Mouse (Mus musculus): ENCODE measurements at regions not wholly inside any gene's neighbourhood (a gene's known extent, or its start where the extent isn't known, plus 50 kb on each side); places are given as distances from the start of the nearest gene placed in this dataset.

- DNase-seq: no peak
Observed at GRCm38 (mm10) chr3:80284656-80285055, 400.3 kb downstream of the Fam198b start.

GRCm38 (mm10) chr3:80285246-80285645 lies 400.9 kb downstream of the Fam198b start:
- DNase-seq: no peak

DNA sequence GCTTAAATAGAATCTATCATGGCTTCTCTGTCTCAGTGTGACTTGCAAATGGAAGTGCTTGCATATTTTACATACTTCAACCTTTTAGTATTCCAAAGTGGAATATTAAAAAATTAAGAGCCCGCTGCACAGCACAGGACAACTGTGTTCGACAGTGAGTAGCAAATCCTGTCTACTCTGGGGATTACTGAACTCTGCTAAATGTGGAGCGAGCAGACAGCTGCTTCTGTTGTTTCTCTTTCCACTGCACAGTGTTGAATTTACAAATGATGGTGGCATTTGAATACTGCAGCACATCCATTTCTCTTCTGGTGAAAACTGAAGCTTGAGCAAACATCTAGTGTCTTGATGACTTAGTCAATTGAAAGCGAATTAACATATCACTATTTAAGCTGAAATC lies 409.2 kb downstream of the Fam198b start:
- no peak for DNase-seq

DNA sequence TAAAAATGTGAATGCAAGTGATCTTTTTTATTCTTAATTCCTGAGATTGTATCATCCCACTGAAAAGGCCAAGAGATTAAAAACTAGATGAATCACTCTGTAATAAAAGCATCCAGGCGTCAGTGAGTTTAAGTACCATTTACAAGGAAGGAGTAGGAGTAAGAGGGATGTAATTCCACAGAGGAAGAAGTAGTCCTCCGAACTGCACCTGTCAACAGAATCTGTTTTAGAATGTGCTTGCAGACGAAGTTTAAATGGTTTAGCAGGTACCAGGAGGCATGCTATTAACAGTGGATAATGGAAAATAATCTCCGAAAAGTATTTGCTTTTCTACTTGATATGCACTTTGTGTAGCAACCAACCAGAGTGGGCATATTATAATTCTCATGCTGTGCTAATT lies 423.3 kb downstream of the Fam198b start:
- DNase-seq: no peak

DNA sequence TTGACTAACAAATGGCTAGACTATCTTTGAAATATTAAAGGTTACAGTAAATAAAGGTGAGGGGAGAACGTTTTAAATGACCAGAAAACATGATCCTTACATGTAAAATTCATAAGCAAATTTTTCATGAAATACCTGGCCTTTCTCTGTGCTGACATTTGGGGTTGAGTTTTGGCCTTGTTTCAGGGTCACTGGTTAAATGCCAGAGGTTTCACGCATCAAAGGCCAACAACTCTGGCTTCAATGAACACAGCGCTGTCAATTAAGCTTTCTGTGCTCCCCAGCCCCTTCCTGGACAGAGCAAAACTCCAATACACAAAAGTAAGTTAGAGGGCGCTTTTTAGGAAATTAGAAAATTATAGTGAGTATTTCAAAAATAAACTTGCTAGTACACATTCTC lies 425.6 kb downstream of the Fam198b start:
- peak; percentile 12 to 28 for DNase-seq

DNA sequence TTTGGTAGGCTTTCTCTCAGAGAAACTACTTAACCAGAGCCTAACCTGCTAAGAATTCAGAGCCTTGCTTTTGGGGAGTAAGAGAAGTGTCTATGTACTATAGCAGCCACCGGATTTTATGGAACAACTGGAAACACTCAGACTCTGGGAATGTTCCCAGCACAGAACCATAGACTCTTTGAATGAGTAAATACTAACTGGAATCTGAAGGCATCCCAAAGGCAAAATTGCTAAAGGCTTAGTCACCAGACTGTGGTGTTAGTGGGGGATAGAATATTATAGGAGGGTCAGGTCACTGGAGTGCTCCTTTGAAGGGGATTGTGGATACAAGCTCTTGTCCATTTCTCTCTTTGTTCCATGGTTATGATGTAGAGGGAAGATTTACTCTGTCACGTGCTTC lies 427.4 kb downstream of the Fam198b start:
- DNase-seq: no peak

- DNase-seq: no peak
Observed at GRCm38 (mm10) chr3:80322291-80322690, 438.0 kb downstream of the Fam198b start.

- DNase-seq: no peak
Observed at GRCm38 (mm10) chr3:80324726-80325125, 440.4 kb downstream of the Fam198b start.

DNA sequence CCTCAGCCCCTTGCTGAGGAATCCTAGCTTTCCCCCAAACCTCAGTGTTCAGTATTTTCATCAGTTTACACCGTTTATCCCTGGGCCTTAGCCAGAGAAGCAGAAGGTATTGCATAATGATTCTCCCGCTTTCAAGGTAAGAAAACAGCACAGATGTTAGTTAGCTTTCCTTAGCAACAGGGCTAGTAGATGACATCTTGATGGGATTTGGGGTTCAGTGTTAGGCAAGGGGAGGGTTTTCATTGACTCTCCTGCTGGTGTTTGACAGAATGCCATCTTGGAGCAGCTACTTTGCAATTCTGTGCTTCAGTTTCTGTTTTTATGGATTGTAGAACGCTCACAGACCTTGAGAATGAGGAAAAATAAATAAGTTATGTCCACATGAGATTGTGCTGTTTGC lies 447.4 kb downstream of the Fam198b start:
- DNase-seq: no peak

DNA sequence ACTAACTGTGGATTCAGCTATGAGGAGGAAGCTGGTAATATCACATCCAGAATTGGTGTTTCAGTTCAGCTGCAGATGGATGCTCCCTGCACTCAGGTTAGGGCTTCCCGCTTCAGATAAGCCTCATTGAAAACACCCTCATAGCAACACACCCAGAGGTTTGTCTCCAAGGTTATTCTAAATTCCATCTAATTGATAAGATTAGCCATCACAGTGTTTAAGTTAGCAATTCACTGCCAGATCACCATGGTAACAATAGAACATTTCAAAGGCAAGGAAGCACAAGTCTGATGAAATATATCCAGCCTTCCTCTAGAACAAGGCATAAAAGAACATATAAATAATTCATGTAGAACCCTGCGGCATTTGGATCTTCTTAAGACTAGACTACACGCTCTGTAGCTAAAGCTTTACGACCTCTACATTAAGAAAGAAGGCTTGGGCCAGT lies 450.1 kb downstream of the Fam198b start:
- DNase-seq: no peak

- DNase-seq: no peak
Observed at GRCm38 (mm10) chr3:80336123-80336674, 451.9 kb downstream of the Fam198b start.

- DNase-seq: peak; percentile 58 to 61
Observed at GRCm38 (mm10) chr3:80367972-80368371, 434.7 kb downstream of the Gria2 start.

GRCm38 (mm10) chr3:80369214-80369941 lies 433.3 kb downstream of the Gria2 start:
- DNase-seq: no peak

GRCm38 (mm10) chr3:80372436-80372835 lies 430.2 kb downstream of the Gria2 start:
- peak; percentile 75 to 80 for DNase-seq

DNA sequence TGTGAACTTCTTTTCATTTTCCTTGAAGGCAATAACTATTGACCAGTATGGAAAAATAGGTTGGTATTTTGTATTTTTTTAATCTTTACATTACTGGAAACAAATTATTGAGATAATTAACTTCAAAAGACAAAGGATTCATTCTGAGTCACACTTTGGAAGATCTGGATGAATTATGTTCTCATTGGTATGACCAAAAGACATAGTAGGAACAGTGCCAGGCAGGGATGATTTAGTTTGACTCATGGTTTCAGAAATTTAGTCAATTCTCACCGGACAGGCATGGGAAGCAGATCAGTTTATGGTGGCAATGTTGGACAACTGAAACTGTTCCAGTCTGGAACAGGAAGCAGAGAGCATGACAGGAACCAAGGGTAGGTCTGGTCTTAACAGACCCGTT lies 416.6 kb downstream of the Gria2 start:
- no peak for DNase-seq

DNA sequence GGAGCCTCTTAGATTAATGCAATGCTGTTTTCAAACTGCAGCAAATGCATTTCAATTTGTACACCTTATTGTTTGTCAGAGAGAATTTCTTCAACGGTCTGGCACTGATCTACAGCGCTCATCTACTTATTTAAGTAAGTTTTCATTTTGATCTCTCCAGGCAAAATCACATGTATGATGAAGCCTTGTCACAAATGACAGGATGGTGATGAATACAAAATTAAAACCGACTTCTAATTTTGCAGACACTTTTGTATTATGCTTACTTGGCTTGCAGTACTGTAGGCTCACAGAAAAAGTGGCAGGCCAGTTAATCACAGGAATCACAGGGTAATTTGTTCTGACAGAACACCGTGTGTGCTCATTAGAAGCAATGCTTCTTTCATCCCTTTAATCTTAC lies 406.4 kb downstream of the Gria2 start:
- peak; percentile 50 to 52 for DNase-seq

GRCm38 (mm10) chr3:80420453-80420852 lies 382.2 kb downstream of the Gria2 start:
- no peak for DNase-seq

DNA sequence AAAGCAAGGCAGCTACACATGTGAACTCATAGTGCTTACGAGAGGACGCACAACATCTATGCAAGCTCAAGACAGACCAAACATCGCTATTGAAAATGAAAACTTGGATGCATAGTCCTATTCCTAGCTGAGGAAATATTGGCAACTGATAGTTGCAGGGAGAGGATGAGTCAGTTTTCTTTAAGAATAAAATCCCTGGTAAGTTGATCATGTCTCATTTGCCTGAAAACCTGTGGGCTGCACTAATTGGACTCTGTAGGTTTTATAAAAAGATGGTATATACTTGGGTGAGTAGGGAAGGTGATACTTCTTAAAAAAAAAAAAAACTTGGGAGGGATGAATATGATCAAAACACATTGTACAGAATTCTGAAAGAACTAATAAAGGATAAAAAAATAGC lies 381.2 kb downstream of the Gria2 start:
- DNase-seq: no peak

- DNase-seq: peak in 1 of 2 experiments; percentile 10
Observed at GRCm38 (mm10) chr3:80422106-80422505, 380.5 kb downstream of the Gria2 start.

GRCm38 (mm10) chr3:80422646-80423045 lies 380.0 kb downstream of the Gria2 start:
- DNase-seq: peak; percentile 47 to 73

Measured in cerebellum, postnatal 10 days (tissue).